9 mouse cellular contexts compared by ENCODE assay signal in the genomic region with DNA sequence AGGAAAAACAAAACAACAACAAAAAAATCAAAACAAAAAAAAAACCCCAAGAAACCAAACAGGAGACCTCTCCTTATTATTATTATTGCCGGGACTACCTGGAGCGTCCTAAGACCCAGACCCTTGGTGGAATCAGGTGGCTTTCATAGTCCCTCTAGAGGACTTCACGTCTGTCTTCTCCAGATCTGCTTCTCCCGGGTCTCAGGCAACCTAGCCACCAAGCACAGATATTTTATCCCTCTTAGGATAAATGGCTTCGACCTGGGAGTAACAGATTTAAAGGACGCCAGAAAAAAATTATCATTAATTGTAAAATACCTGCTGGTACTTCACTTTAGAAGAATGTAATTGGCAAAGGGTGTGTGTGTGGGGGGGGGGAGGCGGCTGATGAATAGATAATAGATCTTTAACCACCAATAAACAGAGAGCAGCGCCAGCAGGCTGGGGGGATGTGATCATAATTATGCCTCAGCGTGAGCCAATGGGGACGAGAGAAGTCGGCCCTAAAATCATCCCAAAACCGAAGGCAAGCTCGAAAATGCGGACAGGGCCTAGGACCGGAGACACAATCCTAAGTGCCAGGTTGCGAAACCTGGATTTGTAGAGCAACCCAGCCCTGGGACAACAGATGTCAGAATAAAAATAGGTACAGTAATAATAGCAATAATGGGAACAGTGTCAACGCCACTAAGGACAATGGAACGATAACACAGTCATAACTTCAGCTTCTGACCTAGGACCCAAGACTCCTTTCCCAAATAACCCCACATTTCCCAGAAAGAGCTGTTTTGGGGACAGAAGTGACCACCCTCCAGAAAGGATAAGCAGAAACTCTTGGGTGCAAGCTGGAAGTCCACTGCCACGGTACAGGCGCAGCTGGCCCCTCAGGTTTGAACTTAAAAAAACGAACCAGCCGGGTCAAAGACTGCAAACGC. TPM values are rescaled to one million over a fixed set of nuclear protein-coding genes. Genes with fewer than 3 reads are reported as not detected.
DNase-seq lines count a peak whose midpoint lies in the region; ATAC-seq and TF ChIP-seq lines count a peak whose summit lies in the region.
"Had no signal": no experiment of that assay in that cellular context is flagged by ENCODE, and none has a peak within 500 bp of the region (broad histone marks: within the 10 kb centered on the region; RNA-seq: fewer than 3 reads in every experiment).

No protein-coding gene starts in this region.

- H3K4me2 ChIP-seq in liver, embryonic 11.5 days = no peak overlapping the region
- no peak overlapping the region for H3K4me2 ChIP-seq in lung, postnatal 0 days (replicated peaks; ENCODE audit: low read depth, low read length)

- TF ChIP-seq CTCF in liver, adult 2 months (IDR thresholded peaks at IDR 0.05; ENCODE audit: low read depth, low read length) = no peak
- no peak for TF ChIP-seq CTCF in lung, postnatal 0 days (IDR thresholded peaks at IDR 0.05)

- H3K79me2 ChIP-seq in liver, adult 2 months (ENCODE audit: control insufficient read depth, insufficient read depth, low read length) = no peaks in the 10 kb centered on the region

- no peak for TF ChIP-seq POLR2A in liver, adult 2 months (IDR thresholded peaks at IDR 0.05; ENCODE audit: extremely low read depth, insufficient read depth, low read length)

- no peak for TF ChIP-seq EP300 in lung, postnatal 0 days (IDR thresholded peaks at IDR 0.05)

- ATAC-seq in liver, embryonic 11.5 days (replicated peaks; ENCODE audit: low FRiP score) = no peak
- no peak for ATAC-seq in lung, postnatal 0 days

- H3K27me3 ChIP-seq in liver, adult 2 months (ENCODE audit: control insufficient read depth, insufficient read depth, low read length) = peaks cover 32% of the 10 kb centered on the region
- H3K27me3 ChIP-seq in liver, embryonic 11.5 days (replicated peaks; ENCODE audit: control insufficient read depth, insufficient read depth, low read length) = peaks cover 100% of the 10 kb centered on the region
- peaks cover 94% of the 10 kb centered on the region for H3K27me3 ChIP-seq in lung, postnatal 0 days (replicated peaks; ENCODE audit: insufficient read depth, low read length)

- H3K36me3 ChIP-seq in liver, adult 2 months (ENCODE audit: control insufficient read depth, insufficient read depth, low read length) = no peaks in the 10 kb centered on the region
- H3K36me3 ChIP-seq in liver, embryonic 11.5 days (ENCODE audit: control insufficient read depth, insufficient read depth, low read length) = no peaks in the 10 kb centered on the region
- no peaks in the 10 kb centered on the region for H3K36me3 ChIP-seq in lung, postnatal 0 days (ENCODE audit: insufficient read depth, low read length)

- H3K9me3 ChIP-seq in liver, embryonic 11.5 days (ENCODE audit: control insufficient read depth, low read length) = no peaks in the 10 kb centered on the region
- no peaks in the 10 kb centered on the region for H3K9me3 ChIP-seq in lung, postnatal 0 days (ENCODE audit: low read length)

- H3K4me3 ChIP-seq in liver, adult 2 months (ENCODE audit: insufficient read depth, low read depth, low read length) = no peak overlapping the region
- no peak overlapping the region for H3K4me3 ChIP-seq in liver, embryonic 11.5 days (ENCODE audit: low read depth, low read length)
- no peak overlapping the region for H3K4me3 ChIP-seq in lung, postnatal 0 days (ENCODE audit: low read depth, low read length)
- H3K4me3 ChIP-seq: myocyte had no signal

- 5% methylated on average over 23 of the region's 23 CpGs for WGBS in liver, adult 2 months
- 5% methylated on average over 23 of the region's 23 CpGs for WGBS in liver, embryonic 11.5 days
- 4% methylated on average over 23 of the region's 23 CpGs for WGBS in lung, postnatal 0 days

- H3K27ac ChIP-seq in liver, adult 2 months (replicated peaks; ENCODE audit: insufficient read depth, low read depth, low read length) = no peak overlapping the region
- no peak overlapping the region for H3K27ac ChIP-seq in liver, embryonic 11.5 days (ENCODE audit: low read depth, low read length)
- H3K27ac ChIP-seq in lung, postnatal 0 days (ENCODE audit: low read length) = no peak overlapping the region

- H3K9ac ChIP-seq in liver, adult 2 months (ENCODE audit: low read depth, low read length) = no peak overlapping the region
- no peak overlapping the region for H3K9ac ChIP-seq in liver, embryonic 11.5 days (ENCODE audit: low read depth, low read length)
- H3K9ac ChIP-seq in lung, postnatal 0 days (replicated peaks; ENCODE audit: low read depth) = no peak overlapping the region

- peak; percentile 13 for DNase-seq in liver, adult 2 months (ENCODE audit: extremely low read depth, low read depth, low spot score)
- no peak for DNase-seq in liver, embryonic 11.5 days (ENCODE audit: low spot score)
- peak; percentile 58 for DNase-seq in embryo, embryonic 9.5 days (ENCODE audit: extremely low spot score)
- DNase-seq in kidney, adult 11 months = peak; percentile 77
- DNase-seq in mesoderm, embryonic 11.5 days (ENCODE audit: low read depth, low spot score) = peak; percentile 77
- no peak for DNase-seq in thymus, postnatal 36 days
- DNase-seq in thymus, postnatal 14 days = no peak
- DNase-seq in lung, postnatal 0 days (ENCODE audit: low spot score) = no peak

- peaks cover 5% of the 10 kb centered on the region; the same call in 1 of the 2 replicates for H3K4me1 ChIP-seq in liver, adult 2 months (ENCODE audit: control insufficient read depth, insufficient read depth, low read length)
- H3K4me1 ChIP-seq in liver, embryonic 11.5 days (replicated peaks; ENCODE audit: control insufficient read depth, insufficient read depth, low read length) = no peaks in the 10 kb centered on the region
- no peaks in the 10 kb centered on the region for H3K4me1 ChIP-seq in lung, postnatal 0 days (ENCODE audit: insufficient read depth, low read depth, low read length)

RNA-seq across cellular contexts. Expression of gene Emx2, which starts 0.9 kb away (rescaled TPM):
- not detected in 2 replicates for total RNA-seq in liver, adult 2 months (2014; rRNA removed)
- not detected in 2 replicates for polyA plus RNA-seq in liver, adult 2 months (2012; rRNA removed)
- 0.29 and 0.56 TPM in 2 replicates for polyA plus RNA-seq in liver, embryonic 11.5 days (2014; fragmentation: Nextera tagmentation; extraction: Ambion mirVana)
- not detected in 2 replicates for polyA plus RNA-seq in lung, postnatal 0 days (2015; fragmentation: Nextera tagmentation; extraction: Ambion mirVana)
- polyA plus RNA-seq: myocyte had no signal

Comparison
In these comparisons a context has a peak if more than half of its experiments do, and no peak if none do; other contexts are left out.
1. DNase-seq: peak in liver, adult 2 months (single experiment), embryo, embryonic 9.5 days (single experiment), kidney, adult 11 months (single experiment) and mesoderm, embryonic 11.5 days (single experiment); none in liver, embryonic 11.5 days (single experiment), thymus, postnatal 36 days (0 of 2), thymus, postnatal 14 days (single experiment) and lung, postnatal 0 days (single experiment).